ENCODE assay signal across 8 mouse cellular contexts in genomic region chr3:88149510-88149974, GRCm38 (mm10). TPM values are rescaled to one million over a fixed set of nuclear protein-coding genes. Genes with fewer than 3 reads are reported as not detected.
DNase-seq lines count a peak whose midpoint lies in the region; ATAC-seq and TF ChIP-seq lines count a peak whose summit lies in the region.

No protein-coding gene starts in this region.

- no peak overlapping the region for H3K4me3 ChIP-seq in ES-Bruce4 (ENCODE audit: low read depth, low read length)
- H3K4me3 ChIP-seq in macrophage (ENCODE audit: inconsistent target), result no peak overlapping the region

- H3K9me3 ChIP-seq in ES-Bruce4 (replicated peaks; ENCODE audit: control insufficient read depth, insufficient read depth, low read length, poor library complexity, severe bottlenecking), result no peaks in the 10 kb centered on the region

- TF ChIP-seq CTCF in ES-Bruce4 (IDR thresholded peaks at IDR 0.05; ENCODE audit: low read depth, low read length), result no peak

- H3K9ac ChIP-seq in ES-Bruce4 (ENCODE audit: low read depth, poor library complexity, severe bottlenecking), result no peak overlapping the region

- WGBS in macrophage (ENCODE audit: missing documents), result 25% methylated on average over 6 of the region's 6 CpGs

- H3K27me3 ChIP-seq in ES-Bruce4 (ENCODE audit: control insufficient read depth, insufficient read depth, low read length, poor library complexity, severe bottlenecking), result no peaks in the 10 kb centered on the region

- H3K4me1 ChIP-seq in ES-Bruce4 (ENCODE audit: control insufficient read depth, insufficient read depth, low read length), result peaks cover 36% of the 10 kb centered on the region

- H3K36me3 ChIP-seq in ES-Bruce4 (ENCODE audit: control insufficient read depth, insufficient read depth, low read length, poor library complexity, severe bottlenecking), result no peaks in the 10 kb centered on the region
- H3K36me3 ChIP-seq in macrophage (ENCODE audit: inconsistent target), result no peaks in the 10 kb centered on the region

- TF ChIP-seq EP300 in ES-Bruce4 (IDR thresholded peaks at IDR 0.05; ENCODE audit: insufficient read depth, low read depth, low read length), result no peak

- no peak for TF ChIP-seq POLR2A in ES-Bruce4 (IDR thresholded peaks at IDR 0.05; ENCODE audit: insufficient read depth, low read length)

- H3K27ac ChIP-seq in ES-Bruce4 (ENCODE audit: insufficient read depth, low read length) (peak overlapping the region; percentile 55), macrophage (peak overlapping the region; percentile 47)

- peak; percentile 40 to 53 for DNase-seq in cerebellum, postnatal 10 days
- DNase-seq in cerebellum, adult 9-10 months, result no peak
- DNase-seq in yolk sac, embryonic 10.5 days (ENCODE audit: low spot score), result no peak
- no peak for DNase-seq in gastrocnemius, postnatal 4 days (ENCODE audit: low spot score in 2 of 2)

- ATAC-seq in hematopoietic stem cell, adult 5-6 weeks (replicated peaks in 1 of 2; ENCODE audit: insufficient read depth in 1 of 2, low FRiP score in 2 of 2, low TSS enrichment in 1 of 2, low read depth in 1 of 2, poor library complexity in 2 of 2, severe bottlenecking in 2 of 2), result peak; percentile 9 to 24; a peak in 1 of 4 replicates
- no peak for ATAC-seq in activated CD4-positive, CD25-positive, alpha-beta regulatory T cell, adult 4 months

- H3K79me2 ChIP-seq in macrophage (ENCODE audit: inconsistent target), result peaks cover 100% of the 10 kb centered on the region

RNA-seq across cellular contexts. Expression of gene Mef2d, which starts 7.4 kb away (rescaled TPM):
- polyA plus RNA-seq in ES-Bruce4 (2011; ENCODE audit: insufficient read depth, insufficient read length, low read depth, missing spikeins), result 41.5 and 48.1 TPM in 2 replicates
- total RNA-seq in hematopoietic stem cell, adult 5-6 weeks (2017), result 31.1 and 33.3 TPM in 2 replicates
- total RNA-seq in macrophage (2018; cell fraction: chromatin; rRNA removed), result 100 to 1,000 TPM in 17 of 26 experiments, 10 to 100 TPM in 9; 29.4 to 174 (median 111) TPM
- 10 to 100 TPM; 29.8 to 74.5 (median 47.8) TPM for total RNA-seq in macrophage (2018; cell fraction: cytosol; rRNA removed)
- total RNA-seq in macrophage (2018; cell fraction: nucleus; rRNA removed), result 100 to 1,000 TPM in 10 of 26 experiments, 10 to 100 TPM in 16; 36.8 to 163 (median 85.6) TPM
- polyA plus RNA-seq in macrophage (2018), result 37.8 to 68.1 TPM (median 46.3 TPM) in 3 replicates
- 10 to 100 TPM; 24.3 to 24.5 TPM for polyA plus RNA-seq in activated CD4-positive, CD25-positive, alpha-beta regulatory T cell, adult 4 months (2017; shearing (Covaris generic))
- total RNA-seq in gastrocnemius, postnatal 4 days (2021), result 100 to 1,000 TPM; 160 to 174 TPM

Comparison
In these comparisons a context has a peak if more than half of its experiments do, and no peak if none do; other contexts are left out.
1. DNase-seq: peak in cerebellum, postnatal 10 days (2 of 2); none in cerebellum, adult 9-10 months (single experiment), yolk sac, embryonic 10.5 days (single experiment) and gastrocnemius, postnatal 4 days (0 of 2).